Mouse (Mus musculus): ENCODE results near the gene Ccnd3.

DNA sequence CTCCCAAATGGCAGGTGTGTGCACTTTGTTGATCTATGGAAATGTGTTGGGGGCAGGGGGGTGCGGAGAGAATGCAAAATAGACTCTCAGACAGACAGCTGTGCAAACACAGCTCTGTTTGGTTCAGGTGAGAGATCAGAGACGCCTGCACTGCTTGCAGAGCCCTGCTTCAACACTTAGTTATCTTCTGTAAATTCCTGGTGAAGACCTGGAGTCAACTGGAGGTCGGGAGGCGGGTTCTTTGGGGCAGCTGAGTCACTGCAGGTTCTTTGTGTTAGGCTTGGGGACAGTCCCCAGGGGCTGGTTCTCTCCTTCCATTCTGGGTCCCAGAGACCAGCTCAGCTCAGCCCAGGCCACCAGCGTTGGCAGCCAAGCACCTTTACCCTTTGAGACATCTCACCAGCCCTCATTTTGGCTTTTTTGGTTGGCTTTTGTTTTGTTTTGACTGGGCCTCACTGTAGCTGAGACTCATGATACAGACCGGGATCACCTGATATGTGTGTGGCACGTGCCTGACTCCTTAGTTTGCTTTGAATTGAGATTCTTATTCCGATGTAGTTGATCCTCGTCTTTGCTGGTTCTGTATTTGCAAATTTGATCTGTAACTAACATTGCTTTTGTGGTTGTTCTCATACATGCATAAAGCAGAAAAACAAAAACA, 42.0 kb upstream of the Ccnd3 start:
- no peak for TF ChIP-seq CTCF (IDR thresholded peaks at IDR 0.05)
- TF ChIP-seq EP300 (IDR thresholded peaks at IDR 0.05) = no peak
